Mouse (Mus musculus) right cerebral cortex, adult 18-20 months (tissue): ENCODE results near the gene Evl.
"Not testable (repeated sequence)": the region's sequence is repeated elsewhere in the genome, so short reads cannot be mapped to it uniquely, and the experiment has no call there.

Experiments used
- DNase-seq: peaks from one replicate; pipeline ENCODE4 v3.0.0; 2022; ENCODE audit warnings: mixed read lengths

Gene Evl

DNA sequence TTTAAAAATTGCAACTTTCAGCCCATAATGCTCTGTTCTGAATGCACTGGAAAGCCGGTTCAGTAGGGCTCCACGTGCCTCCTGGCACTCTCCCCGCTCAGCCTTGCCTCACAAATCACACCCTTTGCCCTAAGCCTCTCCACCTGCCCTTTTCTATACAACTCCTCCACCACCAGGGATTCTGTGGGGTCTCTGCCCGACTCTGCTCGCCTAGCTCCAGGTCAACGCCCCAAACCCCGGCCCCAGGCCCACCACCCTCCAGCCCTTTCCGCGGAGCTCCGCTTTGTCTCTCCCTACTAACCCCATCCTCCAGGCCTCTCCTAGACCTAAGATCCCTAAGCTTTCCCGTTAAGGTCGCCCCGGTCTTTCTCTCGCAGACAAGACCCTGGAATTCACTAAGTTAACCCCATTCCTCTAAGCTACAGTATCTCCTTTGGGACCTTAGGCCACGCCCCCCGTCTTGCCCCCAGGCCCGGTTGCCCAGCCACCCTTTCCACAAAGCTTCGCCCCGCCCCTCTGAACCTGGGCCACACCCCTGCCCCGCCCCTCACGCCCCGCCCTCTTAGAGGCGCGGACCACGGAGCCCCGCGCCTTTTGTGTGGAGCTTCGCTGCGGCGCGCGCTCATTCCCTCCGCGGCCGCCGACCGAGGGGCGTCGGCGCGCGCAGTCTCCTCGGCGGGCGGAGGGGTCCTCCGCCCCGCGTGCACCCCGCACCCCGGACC lies at the start of gene Evl:
TSS of gene Evl (plus strand) at position 601 of the 722 bp plus-strand sequence.
- peak; percentile 82 for DNase-seq

DNA sequence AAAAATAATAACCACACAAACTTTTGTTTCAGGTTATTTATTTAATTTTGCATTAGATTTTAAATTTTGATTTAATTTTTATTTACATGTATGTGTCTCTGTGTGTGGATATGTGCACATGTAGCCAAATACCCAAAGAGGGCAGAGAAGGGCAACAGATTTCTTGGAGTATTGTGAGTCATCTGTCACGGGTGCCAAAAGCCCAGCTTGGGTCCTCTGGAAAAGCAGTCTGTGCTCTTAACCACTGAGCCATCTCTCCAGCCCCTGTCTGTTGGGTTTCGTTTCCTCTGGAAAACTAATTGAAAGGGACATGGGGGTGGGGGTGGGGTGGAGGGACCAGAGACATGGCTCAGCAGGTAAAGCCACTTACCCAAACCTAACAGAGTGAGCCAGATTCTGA lies 48.7 kb upstream of the Evl start:
- DNase-seq: no peak

DNA sequence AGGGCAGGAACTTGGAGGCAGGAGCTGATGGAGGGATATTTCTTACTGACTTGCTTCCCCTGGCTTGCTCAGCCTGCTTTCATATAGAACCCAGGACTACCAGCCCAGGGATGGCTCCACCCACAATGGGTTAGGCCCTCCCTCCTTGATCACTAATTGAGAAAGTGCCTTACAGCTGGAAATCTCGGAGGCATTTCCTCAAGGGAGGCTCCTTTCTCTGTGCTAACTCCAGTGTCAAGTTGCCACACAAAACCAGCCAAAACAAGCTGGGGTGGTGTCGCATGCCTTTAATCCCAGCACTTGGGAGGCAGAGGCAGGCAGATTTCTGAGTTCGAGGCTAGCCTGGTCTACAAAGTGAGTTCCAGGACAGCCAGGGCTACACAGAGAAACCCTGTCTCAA lies 47.5 kb upstream of the Evl start:
- not testable (repeated sequence) for DNase-seq

DNA sequence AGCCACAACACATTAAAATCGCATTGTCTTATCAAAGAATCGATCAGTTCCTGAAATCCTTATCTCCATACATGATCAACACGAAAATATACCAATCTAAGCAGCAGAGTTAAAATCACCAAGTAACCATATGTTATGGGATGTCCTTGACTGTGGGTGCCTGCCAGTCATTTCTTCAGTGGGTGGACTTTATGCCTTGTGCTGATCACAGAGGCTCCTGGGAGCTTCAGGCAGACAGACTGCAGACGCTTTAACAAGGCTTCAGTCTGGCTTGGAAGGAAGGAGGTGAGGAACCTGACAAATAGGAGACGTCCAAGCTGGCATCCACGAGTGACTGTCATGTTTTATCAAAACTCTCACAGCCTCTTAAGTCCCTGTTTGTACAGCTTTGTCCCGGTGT lies 43.9 kb upstream of the Evl start:
- peak; percentile 58 for DNase-seq

DNA sequence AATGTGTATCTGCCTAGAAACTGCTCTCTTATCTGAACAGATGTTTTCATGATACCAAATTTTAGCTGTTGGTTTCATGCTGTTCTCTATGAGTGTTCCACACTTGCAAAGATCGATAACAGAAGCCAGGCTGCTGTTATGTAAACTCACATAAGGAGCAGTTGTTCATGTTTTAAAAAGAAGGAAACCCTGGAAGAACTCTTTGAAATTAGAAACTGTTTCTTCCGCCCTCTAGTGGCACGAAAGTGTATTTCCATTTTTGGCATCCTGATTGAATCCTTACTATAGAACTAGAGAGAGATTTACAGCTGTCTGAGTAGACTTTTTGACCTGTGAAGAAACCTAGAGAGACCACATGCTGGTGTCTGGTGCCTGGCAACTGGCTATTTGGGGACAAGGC lies 43.5 kb upstream of the Evl start:
- peak; percentile 56 for DNase-seq

DNA sequence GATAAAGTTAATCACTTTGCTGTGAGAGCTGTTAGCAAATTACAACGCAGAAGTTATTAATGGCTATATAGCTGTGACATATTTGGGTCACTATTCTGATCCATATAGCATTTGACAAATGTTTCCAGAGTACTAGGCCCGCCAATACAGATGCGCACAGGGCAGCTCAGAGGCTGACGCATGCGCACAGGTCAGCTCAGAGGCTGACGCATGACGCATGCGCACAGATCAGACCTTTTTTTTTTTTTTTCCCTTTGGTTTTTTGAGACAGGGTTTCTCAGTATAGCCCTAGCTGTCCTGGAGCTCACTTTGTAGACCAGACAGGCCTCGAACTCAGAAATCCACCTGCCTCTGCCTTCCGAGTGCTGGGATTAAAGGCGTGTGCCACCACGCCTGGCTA lies 39.1 kb upstream of the Evl start:
- DNase-seq: no peak

DNA sequence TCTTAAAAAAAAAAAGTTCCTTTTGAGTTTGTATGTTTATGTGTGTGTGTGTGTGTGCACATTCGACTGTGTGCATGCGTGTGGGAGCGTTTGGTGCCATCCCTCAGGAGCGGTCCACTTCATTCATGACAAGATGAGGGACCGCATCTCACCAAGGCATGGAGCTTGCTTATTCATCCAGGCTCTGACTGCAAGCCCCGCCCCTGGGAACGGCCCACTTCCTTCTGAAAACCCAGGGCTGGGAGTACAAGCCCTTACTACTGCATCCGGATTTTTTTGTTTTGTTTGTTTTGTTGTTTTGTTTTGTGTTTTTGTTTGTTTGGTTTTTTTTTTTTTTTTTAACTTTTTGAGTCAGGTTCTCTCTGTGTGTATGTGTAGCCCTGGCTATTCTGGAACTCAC lies 35.1 kb upstream of the Evl start:
- no peak for DNase-seq

DNA sequence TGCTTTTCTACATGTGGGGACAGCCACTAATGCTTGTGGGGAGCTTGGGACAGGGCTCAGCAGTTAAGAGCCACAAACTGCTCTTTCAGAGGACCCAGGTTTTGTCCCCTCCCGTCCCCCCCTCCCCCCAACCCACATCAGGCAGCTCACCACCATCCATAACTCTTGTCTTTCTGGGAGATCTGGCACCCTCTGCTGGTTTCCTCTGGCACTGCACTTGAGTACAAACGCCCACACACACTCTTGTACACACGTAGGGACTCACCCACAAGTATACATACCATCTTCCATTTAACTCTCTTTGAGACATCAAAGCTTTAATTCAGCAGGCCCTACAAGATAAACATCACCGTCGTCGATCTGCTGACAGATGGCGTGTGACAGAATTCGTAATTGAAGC lies 25.3 kb upstream of the Evl start:
- DNase-seq: peak; percentile 65

DNA sequence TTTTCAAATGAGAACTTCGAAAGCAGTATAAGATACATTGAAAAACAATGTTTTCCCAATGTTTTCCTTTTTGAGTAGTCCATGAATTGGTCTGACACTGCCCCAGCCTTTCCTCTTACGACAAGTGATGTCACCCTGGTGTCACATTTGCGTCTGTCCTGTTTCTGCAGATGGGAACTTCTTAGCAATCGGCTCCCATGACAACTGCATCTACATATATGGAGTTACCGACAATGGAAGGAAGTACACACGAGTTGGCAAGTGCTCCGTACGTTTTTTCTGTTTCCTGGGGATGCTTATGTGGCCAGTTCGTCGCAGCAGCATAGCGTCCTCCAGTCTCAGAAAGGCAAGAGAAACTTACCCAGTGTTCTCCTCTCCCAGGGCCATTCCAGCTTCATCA lies 20.0 kb upstream of the Evl start:
- no peak for DNase-seq

DNA sequence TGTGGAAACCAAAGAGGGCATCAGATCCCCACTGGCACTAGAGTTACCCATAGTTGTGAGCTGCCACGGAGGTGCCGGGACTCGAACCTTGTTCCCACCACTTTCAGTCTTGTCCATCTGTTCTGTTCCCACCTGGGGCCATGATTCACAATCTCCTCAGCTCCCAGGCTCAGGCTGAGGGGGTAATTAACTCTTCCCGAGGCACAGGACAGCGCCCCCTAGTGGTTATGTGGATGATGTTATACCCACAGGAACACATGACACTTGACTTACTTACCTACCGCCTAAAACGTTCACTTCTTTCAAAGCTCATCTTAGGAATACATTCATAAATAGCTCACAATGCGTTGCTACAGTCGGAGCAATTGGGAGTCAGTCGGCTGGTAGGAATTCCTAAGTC lies 18.1 kb upstream of the Evl start:
- no peak for DNase-seq

DNA sequence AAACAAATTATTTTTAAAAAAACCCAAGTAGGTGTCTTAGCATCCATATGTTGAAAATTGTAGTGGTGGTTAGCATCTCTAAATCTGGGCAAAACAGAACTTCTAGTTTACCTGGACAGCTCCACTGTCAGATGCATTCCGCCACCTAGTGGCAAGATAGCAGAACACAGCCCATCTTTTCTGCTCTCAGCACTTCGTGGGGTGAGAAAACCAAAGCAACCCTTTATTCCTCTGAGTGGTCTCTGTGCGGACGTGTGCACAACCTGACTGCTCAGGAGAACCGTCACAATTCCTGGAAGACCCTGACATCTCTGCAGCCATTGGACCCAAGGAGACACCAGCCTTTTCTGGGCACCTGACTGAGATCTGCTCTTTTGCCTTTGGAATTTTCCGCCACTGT lies 13.4 kb upstream of the Evl start:
- DNase-seq: peak; percentile 63

DNA sequence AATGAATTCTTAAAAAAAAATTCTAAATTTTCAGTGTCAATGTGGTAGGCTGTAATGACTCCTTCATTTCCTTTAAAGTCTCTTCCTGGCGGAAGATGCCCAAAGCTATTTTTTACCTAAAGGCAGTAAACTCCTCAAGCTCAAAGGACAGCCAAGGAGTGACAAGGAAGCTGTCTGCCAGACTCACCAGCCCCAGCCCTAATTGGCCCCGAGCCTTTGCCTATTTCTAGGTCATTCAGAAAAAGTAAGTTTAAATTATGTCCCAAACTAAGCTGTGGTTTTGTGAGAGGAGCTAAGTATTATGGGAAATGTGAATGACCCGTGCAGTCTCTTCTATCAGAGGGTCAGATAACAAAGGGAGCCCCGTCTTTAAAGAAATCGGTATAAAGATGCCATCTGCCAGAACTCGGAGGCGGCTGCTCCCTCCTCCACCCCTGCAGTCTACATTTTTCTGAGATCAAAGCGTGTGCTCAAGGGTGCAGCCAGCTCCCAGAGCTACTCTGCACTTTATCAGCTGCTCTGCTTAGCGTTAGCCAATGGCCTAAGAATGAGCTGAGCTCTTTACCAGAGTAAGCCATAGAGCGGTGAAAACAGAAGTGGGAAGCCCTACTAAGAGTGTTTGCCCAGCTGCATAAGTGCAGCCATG lies 7.9 kb upstream of the Evl start:
- DNase-seq: no peak

DNA sequence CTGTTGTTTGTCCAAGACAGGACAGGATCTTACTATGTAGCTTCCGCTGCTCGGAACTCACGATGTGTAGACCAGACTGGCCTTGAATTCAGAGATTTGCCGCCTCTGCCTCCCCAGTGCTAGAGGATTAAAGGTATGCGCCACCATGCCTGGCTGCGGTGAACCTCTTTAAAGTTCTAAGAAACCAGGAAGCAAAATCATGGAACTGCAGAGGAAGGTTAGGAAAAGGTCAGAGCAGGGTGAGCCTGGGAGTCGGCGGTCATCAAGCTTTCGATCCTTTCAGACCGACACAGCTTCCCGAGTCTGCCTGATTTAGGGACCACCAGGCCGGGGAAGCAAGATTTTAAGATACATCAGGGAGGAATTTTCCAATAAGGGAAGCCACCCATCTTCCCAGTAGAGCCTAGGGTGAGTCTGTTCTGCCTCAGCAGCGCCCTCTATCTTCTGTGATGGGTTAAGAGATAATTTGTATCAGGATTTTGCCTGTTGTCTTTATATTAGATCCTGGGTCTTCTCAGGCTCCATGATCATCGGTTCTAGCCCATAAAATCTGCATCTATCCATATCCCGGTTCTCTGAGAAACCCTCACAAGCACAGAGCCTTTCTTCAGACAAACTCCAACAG lies 7.2 kb upstream of the Evl start:
- DNase-seq: no peak

DNA sequence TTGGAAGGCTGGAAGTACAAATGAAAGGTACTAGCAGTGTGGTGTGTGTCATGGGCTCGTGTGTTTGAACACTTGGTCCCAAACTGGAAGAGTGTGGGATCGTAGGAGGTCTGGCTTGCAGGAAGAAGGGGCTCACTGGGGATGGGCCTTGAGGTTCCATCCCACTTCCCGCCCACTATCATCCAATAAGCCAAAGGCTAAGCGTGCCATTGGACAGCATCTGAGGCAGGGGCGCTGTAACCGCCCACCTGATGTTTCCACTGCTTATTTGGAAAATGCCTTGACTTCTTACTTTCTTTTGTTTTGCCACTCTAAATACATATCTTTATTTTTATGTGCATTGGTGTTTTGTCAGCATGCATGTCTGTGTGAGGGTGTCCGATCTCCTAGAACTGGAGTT lies 2.8 kb upstream of the Evl start:
- DNase-seq: no peak

DNA sequence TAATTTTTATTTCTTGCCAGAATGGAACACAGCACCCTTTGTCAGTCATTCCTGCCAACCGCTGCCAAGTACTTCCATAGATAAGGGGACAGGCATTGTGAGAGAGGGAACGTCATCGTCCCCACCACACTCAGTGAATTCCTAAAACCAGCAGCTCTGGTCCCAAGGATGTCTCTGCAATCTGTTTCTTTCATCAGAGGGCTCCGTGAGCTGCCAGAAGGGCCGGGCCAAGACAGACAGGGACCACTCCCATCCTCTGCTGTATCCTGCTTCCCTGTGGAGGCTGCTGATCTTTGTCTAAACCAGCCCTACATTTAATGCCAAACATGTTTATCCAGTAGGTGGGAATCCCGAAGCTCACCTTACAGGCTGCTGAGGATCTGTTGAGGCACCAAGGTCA lies 1.4 kb upstream of the Evl start:
- no peak for DNase-seq

DNA sequence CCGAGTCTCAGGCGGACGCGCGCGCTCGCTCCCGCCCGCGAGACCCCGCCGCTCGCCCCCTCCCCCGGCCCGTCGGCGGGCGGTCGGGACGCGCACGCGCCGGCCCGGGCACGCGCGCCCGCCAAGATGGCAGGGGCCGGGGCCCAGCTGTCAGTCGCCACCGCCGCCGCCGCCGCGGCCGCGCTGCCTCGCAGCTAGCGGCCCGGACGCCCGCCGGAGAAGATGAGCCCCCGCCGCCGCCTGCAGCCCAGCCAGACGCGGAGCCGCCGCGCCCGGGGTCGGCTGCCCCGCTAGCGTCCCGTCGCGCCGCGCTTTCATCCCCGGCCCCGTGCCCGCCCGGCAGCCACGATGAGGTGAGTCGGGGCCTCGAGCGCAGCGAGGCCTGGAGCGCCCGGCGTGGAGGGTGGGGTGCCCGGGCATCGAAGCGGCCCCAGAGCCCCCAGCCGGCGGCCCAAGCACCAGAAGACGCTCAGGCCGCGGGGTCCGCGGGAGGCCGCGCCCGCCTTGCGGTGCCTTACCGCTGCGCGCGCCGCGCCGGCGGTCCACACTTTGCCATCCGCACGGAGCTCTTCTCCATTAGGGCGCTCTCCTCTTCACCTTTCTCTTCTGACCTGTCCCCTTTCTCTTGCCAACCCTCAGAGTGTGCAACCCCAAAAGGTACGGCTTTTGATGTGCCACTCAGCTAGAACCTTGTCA lies 489 bp downstream of the Evl start:
- peak; percentile 35 for DNase-seq

DNA sequence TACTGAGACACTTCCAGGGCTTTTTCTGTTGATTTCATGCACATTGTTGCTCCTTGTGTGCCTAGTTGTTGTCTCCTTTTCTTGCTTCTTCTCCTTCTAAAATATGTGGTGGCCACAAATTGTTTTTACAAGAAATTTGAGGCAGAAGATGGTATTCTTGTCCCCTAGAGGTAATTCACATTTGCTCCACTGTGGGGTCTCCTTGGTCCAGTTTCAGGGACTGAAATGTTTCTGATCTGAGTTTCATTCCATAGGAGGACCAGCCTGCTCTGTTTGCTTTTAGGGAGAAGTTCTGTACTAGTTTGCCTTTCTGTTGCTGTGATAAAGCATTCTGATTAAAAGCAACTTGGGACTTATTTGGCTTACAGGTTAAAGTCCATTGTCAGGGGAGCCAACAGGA lies 3.7 kb downstream of the Evl start:
- no peak for DNase-seq

DNA sequence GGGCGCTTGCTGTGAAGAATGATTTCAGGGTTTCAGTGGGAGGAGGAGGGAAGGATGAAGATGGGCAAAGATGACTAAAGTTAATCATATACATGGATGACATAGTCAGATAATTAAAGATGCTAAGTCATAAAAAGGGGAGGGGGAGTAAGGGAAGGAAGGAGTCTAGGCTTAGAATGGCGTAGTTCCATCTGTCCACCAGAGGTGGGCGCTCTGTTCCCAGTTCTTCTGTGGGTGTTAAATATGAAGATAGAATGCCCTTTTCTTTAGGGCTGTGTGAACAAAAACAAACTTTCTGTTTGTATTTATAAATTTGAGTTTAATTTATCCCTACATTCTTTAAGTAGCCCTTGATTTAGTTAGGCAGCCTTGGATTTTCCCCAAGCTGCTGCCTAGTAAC lies 8.7 kb downstream of the Evl start:
- DNase-seq: no peak

DNA sequence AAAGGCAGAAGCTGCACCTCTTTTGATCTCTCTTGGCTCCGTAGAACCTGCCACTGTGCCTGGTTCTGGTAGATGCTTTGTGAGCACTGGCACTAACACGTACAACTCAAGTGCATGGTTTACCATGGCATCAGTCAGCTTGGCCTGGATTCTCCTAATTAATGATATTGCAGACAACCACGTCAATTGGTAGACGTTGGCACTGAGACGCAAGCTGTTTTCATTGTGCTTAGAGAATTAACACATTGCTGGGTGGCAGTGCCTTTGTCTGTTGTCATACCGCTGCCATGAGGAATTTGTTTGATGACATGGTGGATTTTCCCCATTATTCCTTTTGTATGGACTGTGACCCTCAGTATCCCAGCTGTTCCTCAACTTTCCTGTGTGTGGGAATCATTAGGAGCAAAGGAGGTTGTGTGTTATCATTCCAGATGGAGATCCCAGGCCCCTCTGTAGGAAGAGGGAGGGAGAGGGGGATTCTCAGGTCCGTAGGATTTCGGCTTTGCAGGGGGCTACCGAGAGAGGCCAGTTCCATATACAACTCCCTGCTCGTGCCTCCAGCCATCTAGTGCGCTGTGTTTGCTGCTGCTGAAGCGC lies 10.5 kb downstream of the Evl start:
- DNase-seq: no peak

DNA sequence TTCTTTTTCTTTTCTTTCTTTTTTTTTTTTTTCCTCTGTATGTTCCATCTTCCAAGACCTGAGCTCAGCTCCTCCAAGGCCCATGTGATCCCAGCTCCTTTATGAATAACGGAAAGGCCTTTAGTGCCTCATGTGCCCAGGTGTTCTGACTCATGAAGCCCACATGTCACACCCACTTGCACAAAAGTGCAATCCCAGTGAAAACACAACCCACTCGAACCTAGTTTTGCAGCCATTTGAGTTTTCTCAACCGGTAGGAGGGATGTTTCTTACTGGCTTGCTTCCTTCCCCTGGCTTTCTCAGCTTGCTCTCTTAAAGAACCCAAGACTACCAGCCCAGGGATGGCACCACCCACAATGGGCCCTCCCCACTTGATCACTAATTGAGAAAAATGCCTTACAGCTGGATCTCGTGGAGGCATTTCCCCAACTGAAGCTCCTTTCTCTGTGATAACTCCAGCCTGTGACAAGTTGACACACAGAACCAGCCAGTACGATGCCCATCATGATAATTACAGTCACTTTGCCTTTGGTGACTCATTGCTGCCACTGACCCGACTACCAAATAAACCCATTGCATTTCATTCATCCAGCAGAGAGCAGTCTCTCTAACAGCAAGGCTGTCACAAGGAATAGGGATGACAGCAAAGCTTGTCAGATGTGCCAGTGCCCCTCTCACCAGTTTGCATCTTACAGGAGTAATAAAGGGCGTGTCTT lies 24.8 kb downstream of the Evl start:
- DNase-seq: peak; percentile 84

DNA sequence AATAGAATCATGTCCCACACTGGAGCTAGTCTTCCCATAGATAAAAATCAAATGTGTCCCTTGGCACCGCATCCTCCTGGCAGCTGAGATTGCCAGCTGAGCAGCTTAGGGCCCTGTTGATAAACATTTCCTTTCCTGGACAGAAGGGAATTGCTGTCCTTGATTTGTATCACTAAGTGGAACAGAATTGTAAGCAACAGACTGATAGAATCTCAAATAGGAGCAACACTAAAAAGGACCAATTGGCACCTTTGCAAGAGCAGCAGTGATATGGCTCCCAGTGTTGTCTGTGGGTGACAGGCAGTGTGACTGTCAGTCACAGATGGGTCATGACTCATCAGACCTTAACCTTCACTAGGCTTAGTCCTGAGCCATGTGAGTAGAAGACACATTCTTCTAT lies 29.3 kb downstream of the Evl start:
- DNase-seq: no peak

DNA sequence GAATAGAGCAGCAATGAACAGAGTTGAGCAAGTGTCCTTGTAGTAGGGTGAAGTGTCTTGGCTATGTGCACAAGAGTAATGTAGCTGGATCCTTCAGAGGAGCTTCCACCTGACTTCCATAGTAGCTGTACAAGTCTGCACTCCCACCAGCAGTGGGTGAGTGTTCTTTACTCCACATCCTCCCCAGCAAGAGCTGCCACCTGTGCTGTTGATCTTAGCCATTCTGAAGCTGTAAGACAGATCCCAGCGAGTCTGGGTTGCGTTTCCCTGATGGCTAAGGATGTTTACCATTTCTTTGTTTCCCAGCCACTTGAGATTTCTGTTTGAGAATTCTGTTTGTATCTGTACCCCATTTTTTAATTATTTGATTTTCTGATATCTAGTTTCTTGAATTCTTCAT lies 35.6 kb downstream of the Evl start:
- DNase-seq: no peak

DNA sequence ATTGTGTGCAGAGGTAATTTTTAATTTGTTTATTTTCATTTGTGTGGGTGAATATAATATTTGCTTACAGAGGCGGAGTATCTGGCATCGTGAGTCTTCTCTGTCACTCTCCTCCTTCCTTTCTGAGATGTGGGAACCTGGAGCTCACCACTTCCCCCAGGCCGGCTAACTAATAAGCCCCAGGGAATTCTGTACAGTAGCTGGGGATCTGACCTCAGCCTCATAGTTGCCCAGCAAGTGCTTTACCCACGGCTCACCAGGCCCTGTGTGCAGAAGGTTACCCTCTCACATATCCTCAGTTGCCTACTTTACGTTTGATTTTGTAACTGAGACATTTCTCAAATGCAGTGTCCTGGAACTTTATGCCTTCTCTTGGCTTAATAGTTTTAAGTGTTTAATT lies 37.1 kb downstream of the Evl start:
- no peak for DNase-seq
